Comparison of ENCODE assay signal across 7 mouse cellular contexts in genomic region chr12:72417762-72418161, GRCm38 (mm10). TPM values are rescaled to one million over a fixed set of nuclear protein-coding genes. Genes with fewer than 3 reads are reported as not detected.
DNase-seq lines count a peak whose midpoint lies in the region; ATAC-seq and TF ChIP-seq lines count a peak whose summit lies in the region.

No protein-coding gene starts in this region.

- peak; percentile 11 to 24 for DNase-seq in kidney, postnatal 4 days
- peak; percentile 9 to 34 for DNase-seq in B cell, adult 2 months
- peak; percentile 16 for DNase-seq in MEL-GATA-1-ER (ENCODE audit: extremely low read depth, low read depth)
- no peak for DNase-seq in urinary bladder, adult 18-20 months (ENCODE audit: low spot score in 2 of 2)

- no peak overlapping the region for H3K27ac ChIP-seq in kidney, embryonic 15.5 days
- no peak overlapping the region for H3K27ac ChIP-seq in embryonic fibroblast, embryonic 13.5 days (ENCODE audit: insufficient read depth, low read length)

- H3K4me1 ChIP-seq in kidney, embryonic 15.5 days: no peaks in the 10 kb centered on the region
- H3K4me1 ChIP-seq in embryonic fibroblast, embryonic 13.5 days (ENCODE audit: control insufficient read depth, insufficient read depth, low read length): no peaks in the 10 kb centered on the region

- TF ChIP-seq POLR2A in embryonic fibroblast, embryonic 13.5 days (IDR thresholded peaks at IDR 0.05; ENCODE audit: low read depth, low read length): no peak

- no peaks in the 10 kb centered on the region for H3K9me3 ChIP-seq in kidney, embryonic 15.5 days (replicated peaks)

- peak; percentile 25; the same call in 1 of the 2 replicates for TF ChIP-seq CTCF in embryonic fibroblast, embryonic 13.5 days (IDR thresholded peaks at IDR 0.05; ENCODE audit: borderline replicate concordance, insufficient read depth, low read length)

- no peak overlapping the region for H3K4me3 ChIP-seq in kidney, embryonic 15.5 days (replicated peaks)
- no peak overlapping the region for H3K4me3 ChIP-seq in embryonic fibroblast, embryonic 13.5 days (ENCODE audit: insufficient read depth, low read length)

- WGBS in kidney, embryonic 15.5 days: 30% methylated on average over 3 of the region's 3 CpGs

- ATAC-seq in kidney, embryonic 15.5 days (replicated peaks; ENCODE audit: low FRiP score): no peak
- ATAC-seq in megakaryocyte-erythroid progenitor cell, adult 5-6 weeks (replicated peaks; ENCODE audit: low FRiP score, low TSS enrichment, poor library complexity, severe bottlenecking): no peak

- no peak overlapping the region for H3K4me2 ChIP-seq in kidney, embryonic 15.5 days

- H3K9ac ChIP-seq in kidney, embryonic 15.5 days: no peak overlapping the region

- no peaks in the 10 kb centered on the region for H3K27me3 ChIP-seq in kidney, embryonic 15.5 days

- no peaks in the 10 kb centered on the region for H3K36me3 ChIP-seq in kidney, embryonic 15.5 days

RNA-seq across cellular contexts. Expression of gene Rtn1, which starts 8.9 kb away (rescaled TPM):
- polyA plus RNA-seq in kidney, embryonic 15.5 days (2015; fragmentation: Nextera tagmentation; extraction: Ambion mirVana): 11.5 and 29.7 TPM in 2 replicates
- polyA plus RNA-seq in embryonic fibroblast, embryonic 13.5 days (2011; ENCODE audit: insufficient read length, low read depth, missing spikeins): 0.90 TPM in 1 of 2 replicates, not detected in the other
- not detected in 2 replicates for total RNA-seq in megakaryocyte-erythroid progenitor cell, adult 5-6 weeks (2014; fragmentation: Nextera tagmentation)
- not detected in 2 replicates for total RNA-seq in megakaryocyte-erythroid progenitor cell, adult 5-6 weeks (2017)

RNA-seq across cellular contexts. Expression of gene Lrrc9, which starts 23.9 kb away (rescaled TPM):
- polyA plus RNA-seq in kidney, embryonic 15.5 days (2015; fragmentation: Nextera tagmentation; extraction: Ambion mirVana): 0.28 and 0.32 TPM in 2 replicates
- 0.67 TPM in 1 of 2 replicates, not detected in the other for polyA plus RNA-seq in embryonic fibroblast, embryonic 13.5 days (2011; ENCODE audit: insufficient read length, low read depth, missing spikeins)
- 1.3 TPM in 1 of 2 replicates, not detected in the other for total RNA-seq in megakaryocyte-erythroid progenitor cell, adult 5-6 weeks (2014; fragmentation: Nextera tagmentation)
- not detected in 2 replicates for total RNA-seq in megakaryocyte-erythroid progenitor cell, adult 5-6 weeks (2017)

Comparison
In these comparisons a context has a peak if more than half of its experiments do, and no peak if none do; other contexts are left out.
1. DNase-seq: peak in kidney, postnatal 4 days (2 of 2), B cell, adult 2 months (2 of 2) and MEL-GATA-1-ER (single experiment); none in urinary bladder, adult 18-20 months (0 of 2).